Mouse (Mus musculus): ENCODE data around the gene Slc7a1.

The Slc7a1 gene

DNA sequence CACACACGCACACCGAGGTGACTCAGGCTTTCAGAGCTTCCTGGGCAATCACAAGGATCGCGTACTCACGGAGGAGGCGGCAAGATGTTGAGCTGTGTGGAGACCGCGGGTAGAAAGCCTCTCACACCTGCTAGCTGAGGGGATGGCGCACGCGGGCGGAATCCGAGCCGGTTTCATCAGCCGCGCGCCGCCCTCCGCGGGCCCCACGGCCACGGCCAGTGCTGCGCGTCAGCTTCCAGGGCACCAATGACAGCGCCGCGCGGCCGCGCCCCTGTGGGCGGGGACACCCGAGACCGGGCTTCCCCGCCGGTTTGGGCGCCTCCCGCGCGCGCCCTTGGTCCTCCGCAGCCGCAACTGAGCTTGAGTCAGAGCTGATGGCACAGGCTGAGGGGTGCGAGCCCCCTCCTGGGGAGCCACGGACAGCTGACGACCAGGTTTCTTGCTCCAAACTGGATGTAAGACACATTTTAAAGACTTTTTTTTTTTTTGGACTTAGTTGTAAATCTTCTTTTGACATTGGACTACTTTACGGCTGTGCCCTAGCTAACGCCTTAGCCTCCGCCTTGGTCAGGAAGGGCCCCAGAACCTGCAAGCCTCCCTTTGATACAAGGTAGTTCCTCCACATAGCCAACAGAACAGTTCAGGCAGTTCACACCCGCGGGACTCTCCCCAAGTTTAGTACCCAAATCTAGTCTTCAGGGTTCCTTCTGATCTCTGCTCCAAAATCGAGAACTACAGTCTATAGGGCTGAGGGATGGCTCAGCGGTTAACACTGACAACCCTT is at the start of gene Slc7a1:
Gene Slc7a1 (minus strand): TSS at position 245 of the 784 bp plus-strand sequence.
- peak; percentile 51 for DNase-seq (ENCODE audit: low spot score)

DNA sequence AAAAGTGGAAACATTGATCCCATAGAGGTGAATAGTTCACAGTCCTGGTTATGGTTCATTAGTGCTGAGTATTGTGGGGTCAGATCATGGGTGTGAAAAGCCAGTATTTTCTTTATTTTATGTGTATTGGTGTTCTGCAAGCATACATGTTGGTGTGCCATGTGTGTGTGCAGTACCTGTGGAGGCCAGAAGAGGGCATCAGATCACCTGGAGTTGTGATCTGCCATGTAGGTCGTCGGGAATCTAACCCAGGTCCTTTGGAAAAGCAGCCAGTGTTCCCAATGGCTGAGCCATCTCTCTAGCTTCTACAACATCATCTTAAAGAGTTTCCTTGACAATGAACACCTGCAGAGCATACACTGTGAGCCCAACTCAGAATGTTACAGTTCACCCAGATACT is 45.3 kb upstream of the Slc7a1 start:
- no peak for DNase-seq (ENCODE audit: low spot score)

DNA sequence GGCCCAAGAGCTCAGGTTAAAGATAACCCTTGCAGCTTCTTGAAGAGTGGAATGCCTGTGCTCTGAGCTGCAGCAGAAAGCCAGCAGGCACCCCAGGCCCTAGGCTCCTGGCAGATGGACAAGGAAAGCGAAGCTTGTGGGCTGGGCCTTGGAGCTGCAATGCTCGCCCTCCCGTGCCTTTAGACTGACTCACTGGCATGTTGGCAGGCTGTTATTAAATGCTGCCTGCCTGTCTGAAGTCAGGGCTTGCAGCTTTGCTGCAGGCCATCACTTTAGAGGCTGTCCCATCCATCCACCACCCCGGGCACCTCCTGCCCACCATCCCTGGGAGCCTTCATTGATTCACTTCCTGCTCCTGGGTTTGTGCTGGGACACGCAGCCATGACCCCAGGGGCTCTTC is 44.0 kb upstream of the Slc7a1 start:
- no peak for DNase-seq (ENCODE audit: low spot score)

DNA sequence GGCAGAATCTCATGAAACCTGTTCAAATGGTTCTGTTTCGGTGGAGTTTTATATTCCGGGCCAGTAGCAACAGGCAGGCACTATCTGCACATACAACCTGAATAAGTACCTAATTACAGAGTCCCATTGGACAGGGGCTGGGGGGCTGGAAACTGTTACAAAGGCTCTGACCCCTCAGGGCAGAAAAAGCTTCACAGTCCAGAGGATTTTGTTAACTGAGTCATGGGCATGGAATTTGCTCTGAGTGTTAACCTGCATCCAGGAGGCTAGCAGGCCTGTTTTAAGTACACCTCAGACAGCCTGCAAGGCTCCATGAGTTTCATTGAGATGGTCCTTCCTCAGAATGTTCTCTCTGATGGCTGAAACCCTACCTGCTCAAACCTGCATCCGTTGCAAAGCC is 36.0 kb upstream of the Slc7a1 start:
- no peak for DNase-seq (ENCODE audit: low spot score)

DNA sequence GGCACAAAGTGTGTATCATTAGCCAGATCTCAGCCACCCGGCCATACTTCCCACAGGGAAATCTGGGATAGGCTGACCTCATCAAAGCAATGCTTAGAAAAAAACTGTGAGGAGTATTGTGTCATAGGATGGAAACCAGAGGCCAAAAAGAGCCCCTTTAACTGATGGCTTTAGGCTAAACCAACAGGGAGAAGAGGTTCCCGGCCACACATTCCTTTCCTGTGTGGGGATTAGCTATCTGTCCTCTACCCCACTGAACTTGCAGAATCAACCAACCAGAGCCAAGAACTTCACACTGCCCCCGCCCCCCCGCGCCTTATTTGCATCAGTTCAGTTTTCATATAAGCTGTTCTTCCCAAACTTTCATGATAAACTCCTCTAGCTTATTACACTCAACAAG is 32.4 kb upstream of the Slc7a1 start:
- DNase-seq (ENCODE audit: low spot score): no peak

DNA sequence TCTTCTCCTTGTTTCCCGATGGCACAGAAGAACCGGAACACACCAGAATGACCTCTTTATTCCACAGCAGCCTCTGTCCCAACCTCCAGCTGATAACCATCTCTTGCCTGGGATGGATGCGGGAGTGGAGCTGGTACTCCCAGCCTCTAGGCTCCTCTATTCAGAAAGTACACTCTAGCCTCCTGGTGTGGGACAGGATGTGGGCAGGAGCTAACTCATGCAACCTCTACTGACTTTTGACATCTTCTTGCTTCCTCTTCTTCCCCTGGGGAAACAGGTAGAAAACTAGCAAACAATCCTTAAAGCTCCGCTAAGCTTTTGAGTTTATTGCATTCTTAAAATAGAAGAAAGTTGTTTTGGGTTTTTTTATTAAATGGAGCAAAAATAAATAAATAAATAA is 29.1 kb upstream of the Slc7a1 start:
- DNase-seq (ENCODE audit: low spot score): no peak

DNA sequence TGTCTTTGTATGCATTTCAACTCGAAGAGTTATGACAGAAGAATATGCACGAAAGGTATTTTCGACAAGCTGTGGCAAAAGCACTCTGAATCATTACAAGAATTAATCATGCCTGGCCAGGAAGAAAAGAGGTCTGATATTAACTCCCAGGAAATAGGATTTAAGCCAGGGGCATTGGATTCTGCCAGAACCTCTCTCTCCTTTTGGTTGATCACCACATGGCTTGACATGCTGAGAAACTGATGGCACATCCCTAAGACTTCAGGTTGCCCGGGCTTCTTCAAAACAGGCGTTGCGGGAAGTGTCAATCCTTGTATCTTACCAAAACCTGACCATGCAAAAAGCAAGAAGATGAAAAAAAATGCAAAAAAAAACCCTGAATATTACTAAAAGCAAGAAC is 25.4 kb upstream of the Slc7a1 start:
- DNase-seq (ENCODE audit: low spot score): no peak

DNA sequence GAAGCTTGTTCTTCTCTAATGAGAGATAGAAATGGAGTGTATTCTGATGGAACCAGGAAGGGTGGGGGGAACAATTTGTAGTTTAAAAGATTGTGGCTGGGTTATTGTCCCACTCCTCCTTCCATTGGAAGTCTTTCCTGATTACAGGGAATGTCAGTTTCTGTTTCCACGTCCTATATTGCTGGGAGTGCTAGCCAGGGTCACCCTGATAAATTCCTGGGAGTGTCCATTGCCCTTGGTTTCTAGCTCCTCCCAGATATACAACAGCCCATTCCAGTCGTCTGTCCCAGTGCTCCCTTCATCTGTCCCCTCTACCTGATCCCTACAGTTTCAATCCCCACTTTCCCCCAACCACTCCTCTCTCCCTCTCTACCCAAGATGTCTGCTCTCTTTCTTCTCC is 21.6 kb upstream of the Slc7a1 start:
- no peak for DNase-seq (ENCODE audit: low spot score)

DNA sequence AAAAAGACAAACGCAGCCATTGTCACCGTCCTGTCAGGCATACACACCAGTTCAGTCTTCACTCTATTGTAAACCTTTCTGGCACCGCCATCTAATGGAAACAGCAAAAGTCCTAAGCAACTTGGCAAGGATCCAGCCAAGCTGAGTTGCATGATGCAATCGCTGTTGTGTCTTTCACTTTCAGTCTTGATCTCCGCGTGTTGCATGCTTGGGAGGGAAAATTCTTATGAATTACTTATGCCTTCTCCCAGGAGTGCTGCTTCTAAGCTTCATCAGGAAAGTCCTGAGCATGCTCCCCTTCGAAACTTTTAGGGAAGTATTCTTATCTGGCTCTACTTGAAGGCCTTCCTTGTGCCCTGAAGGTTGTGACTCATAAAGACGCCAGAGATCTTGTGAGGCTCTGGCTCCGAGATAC is 19.4 kb upstream of the Slc7a1 start:
- no peak for DNase-seq (ENCODE audit: low spot score)

DNA sequence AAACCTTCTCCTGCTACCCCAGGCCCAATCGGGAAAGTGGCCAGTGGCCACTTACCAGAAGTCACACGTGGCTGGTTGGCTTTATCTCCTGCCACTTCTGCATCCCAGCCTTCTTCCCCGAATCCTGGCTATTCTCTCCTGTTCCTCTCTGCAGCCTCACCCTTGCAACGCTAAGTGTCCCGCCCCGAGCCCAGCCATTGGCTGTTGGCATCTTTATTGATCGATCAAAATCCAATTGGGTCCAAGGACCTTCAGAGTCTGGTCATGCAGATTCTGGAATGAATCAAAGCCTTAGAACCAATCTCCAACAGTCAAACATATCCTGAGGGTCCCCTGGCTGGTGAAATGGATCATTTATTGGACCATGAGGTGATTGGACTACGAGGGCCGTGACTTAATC is 18.7 kb upstream of the Slc7a1 start:
- no peak for DNase-seq (ENCODE audit: low spot score)

DNA sequence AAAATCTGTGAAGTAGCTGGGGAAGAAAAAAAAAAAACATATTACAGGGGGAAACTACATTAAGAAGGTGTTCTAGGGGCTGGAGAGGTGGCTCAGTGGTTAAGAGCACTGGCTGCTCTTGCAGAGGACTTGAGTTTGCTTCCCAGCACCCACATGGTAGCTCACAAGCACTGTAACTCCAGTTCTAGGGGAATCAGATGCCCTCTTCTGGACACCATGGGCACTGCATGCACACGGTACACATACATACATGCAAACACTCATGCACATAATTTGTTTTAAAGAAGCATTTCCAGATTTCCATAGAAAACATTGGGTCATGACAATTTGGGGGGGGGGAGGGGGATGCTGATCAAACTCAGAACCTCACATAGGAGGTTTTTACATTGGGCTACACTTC is 18.1 kb upstream of the Slc7a1 start:
- DNase-seq (ENCODE audit: low spot score): no peak

DNA sequence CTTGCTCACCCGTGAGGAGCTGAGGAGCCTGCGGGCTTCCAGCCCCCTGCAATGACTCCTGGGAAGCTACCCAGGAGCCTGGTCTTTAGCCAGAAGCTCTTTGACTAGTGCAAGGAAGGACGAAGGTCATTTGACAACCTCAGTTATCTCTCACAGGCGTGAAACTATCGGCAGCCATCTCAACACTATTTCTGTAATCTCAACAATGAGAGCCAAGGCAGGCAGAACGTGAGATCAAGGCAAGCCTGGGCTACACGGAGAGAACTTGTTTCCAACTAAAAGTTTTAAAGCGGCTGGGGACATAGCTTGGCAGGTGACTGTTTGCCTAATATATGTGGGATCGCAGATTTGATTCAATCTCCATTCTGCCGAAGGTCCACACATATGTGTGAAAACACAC is 16.8 kb upstream of the Slc7a1 start:
- no peak for DNase-seq (ENCODE audit: low spot score)

DNA sequence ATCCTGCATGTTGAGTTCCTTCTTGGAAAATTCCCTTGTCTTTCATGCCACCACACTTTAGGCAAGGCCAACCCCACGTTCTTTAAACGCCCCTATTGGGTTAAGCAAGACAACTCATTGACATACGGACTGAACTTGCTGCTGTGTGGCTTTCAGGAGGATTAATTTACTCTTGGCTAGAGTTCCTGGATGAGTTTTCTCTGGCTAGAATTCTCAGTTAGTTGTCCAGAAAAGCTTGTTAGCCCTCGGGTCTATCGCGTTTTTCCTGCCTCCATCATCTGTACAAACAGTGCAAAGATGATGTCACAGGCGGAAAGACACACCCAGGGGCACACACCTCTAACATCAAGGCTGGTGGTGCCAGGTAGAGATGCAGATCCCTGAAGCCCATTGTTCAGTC is 14.5 kb upstream of the Slc7a1 start:
- no peak for DNase-seq (ENCODE audit: low spot score)

DNA sequence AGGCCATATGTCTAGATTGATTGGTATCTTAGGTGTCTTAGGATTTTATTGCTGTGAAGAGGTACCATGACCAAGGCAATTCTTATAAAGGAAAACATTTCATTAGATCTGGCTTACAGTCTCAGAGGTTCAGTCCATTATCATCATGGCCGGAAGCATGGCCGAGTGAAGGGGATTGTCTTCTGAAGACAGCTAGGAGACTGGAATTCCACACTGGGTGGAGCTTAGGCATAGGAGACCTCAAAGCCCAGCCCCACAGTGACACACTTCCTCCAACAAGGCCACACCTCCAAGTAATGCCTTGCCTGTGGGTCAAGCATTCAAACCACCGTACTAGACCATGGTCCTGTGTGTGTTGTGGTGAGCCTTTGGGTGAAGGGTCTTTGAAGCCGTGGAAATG is 12.8 kb upstream of the Slc7a1 start:
- no peak for DNase-seq (ENCODE audit: low spot score)

DNA sequence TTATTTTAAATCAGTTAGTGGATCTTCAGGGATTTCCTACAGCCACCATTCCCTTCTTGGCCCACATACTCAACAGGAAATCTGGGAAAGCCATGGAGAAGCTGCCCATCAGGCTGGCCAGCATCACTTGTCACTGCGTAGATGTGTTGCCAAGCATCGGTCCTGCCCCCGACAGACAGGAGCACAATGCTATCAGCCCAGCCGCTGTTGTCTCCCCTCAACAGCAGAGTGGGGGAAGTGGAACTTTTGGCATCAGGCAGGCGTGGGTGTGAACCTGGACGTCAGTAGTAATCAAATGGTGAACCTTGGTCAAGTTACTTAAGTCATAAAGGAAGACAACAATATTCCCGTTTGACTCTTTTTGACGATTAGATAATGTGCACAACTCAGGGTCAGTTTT is 9.8 kb upstream of the Slc7a1 start:
- DNase-seq (ENCODE audit: low spot score): no peak

DNA sequence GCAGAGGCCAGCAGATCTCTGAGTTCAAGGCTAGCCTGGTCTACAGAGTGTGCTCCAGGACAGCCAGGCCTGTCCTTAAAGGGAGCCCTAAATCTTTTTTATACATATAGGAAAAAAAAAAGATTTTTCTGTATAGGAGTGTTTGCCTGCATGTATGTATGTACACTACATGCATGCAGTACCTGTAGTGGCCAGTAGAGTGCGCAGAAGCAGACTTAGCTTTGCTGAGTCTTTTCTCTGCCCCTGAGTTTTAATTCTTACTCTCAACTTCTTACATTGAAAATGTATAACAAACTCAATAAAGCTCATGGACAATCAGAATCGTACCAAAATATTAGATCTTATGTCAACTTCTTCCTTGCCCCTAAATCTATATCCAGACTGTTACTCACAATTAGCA is 7.2 kb upstream of the Slc7a1 start:
- DNase-seq (ENCODE audit: low spot score): no peak

DNA sequence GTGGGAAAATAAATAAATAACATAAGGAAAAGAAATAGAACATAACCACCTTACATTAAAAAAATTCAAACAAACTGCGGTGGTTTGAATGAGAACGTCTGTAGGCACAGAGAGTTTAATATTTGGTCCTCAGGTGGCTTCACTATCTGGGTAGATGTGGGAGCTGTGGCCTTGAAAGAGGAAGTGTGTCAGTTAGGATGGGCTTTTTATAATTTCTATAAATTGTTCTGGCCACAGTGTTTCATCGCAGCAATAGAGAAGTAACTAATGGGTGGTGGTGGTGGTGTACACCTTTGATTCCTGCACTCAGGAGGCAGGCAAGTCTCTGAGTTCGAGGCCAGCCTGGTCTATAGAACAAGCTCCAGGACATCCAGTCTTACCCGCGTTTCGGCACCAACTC is 4.8 kb upstream of the Slc7a1 start:
- DNase-seq (ENCODE audit: low spot score): no peak

DNA sequence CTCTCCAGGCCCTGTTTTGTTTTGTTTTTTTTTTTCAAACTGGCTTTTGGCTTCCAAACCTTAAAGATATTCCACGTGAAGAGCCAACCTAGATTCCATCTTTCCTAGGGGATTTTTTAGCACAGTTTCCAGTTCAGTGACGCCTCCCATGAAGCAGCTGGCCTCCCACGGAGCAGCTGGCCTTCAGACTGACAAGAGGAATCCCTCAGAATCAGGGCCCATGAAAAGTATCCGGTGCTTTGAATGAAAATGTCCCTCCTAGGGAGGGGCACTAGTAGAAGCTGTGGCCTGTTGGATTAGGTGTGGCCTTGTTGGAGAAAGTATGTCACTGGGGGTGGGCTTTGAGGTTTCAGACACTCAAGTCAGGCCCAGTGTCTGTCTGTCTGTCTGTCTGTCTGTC is 2.9 kb upstream of the Slc7a1 start:
- DNase-seq (ENCODE audit: low spot score): no peak

DNA sequence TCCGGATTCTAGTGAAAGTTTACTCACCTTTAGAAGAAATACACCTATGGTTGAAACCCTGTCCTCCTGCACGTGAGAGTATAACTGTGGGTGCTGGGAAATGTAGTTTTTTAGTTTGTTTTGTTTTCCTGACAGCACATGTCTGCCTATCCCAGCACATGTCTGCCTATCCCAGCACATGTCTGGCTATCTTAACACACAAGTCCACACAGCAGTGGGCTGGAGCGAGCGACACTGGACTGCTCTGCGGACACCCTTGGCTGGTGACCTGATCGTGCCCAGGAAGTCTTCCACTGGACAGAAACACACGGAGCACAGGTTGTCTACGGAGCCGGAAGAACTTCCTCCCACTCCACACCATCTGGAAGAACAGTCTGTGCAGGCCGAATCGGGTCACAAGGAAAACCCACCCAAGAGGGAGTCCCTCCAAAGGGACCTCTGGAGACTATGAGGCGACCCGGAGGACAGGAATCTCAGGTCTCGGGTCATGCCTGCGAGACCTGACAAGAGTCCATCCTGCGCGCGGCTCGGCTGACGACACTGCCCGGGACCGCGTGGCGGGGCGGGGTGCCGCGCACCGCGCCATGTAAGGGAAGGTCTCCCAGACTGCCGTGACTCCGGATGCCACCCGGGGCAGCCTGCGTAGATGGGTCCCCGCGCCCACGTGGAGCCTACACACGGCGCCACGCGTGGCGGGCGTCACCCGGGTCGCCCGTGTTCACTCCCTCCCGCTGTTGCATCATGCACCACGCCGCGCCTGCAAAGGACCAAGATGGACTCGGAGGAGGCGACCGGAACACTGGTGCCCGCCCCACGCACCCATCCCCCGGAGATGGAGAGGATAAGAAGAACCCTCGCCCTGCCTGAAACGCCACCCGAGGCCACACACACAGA is 691 bp downstream of the Slc7a1 start:
- peak; percentile 18 for DNase-seq (ENCODE audit: low spot score)

DNA sequence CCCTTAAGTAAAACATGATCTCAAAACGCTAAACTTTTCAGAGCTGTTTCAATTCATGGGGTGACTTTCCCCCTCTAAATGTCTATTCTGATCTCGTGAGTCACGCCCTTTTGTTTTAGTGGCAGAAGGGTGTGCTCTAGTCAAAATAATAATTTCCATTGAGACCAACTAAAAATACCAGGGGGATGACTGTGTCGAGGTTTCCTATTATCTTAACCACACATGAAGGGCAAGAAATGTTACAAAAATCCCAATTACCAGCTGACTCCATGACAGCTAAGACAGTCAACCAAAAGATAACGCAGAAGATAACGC is 1.3 kb downstream of the Slc7a1 start:
- DNase-seq (ENCODE audit: low spot score): no peak

DNA sequence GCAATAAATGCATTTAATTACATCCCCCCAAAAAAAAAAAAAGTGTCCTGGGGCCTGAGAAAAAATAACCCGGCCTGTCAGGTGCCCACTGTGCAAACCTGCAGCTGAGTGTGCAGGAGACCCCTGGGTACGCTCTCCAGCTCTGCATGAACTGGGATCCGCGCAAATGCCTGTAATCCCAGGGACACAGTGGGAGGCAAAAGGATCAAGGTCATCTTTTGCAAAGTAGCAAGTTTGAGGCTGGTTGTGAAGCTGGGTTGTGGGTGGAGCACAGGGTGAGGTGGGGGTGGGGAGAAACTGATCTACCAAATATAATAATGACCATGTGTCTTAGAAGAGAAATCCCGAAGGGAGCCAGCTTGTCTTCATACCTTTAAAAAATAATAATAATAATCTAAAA is 1.8 kb downstream of the Slc7a1 start:
- no peak for DNase-seq (ENCODE audit: low spot score)

DNA sequence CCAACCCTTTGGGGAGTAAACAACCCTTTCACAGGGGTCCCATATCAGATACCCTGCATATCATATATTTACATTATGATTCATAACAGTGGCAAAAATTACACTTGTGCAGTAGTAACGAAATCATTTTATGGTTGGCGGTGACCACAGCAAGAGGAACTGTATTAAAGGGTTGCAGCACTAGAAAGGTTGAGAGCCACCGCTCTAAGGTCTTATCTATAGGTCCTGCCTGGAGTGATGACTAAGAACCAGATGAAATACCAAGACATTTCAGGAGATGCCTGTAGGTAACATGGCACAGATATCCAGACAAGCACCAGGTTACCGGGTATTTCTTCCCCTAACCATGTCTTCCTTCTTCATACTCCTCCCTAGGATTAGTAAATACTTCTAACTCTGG is 2.3 kb downstream of the Slc7a1 start:
- DNase-seq (ENCODE audit: low spot score): no peak

DNA sequence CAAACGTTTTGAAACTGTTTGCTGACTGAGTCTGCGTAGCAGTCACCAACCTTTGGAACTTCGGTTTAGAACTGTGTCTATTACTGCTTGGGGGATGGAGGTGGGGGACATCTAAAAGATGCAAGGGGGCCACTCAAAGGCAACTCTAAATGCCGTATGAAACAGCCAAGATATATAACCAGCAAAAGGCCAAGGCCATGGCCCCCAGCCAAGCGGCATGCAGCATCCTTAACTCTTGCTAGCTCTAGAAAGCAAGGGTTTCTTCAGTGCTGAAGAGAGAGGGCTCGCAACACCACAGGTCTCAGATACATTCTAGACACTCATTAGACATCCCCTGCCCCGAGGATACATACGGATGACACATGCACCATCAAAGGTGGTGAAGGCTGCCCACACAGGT is 6.4 kb downstream of the Slc7a1 start:
- DNase-seq (ENCODE audit: low spot score): no peak

DNA sequence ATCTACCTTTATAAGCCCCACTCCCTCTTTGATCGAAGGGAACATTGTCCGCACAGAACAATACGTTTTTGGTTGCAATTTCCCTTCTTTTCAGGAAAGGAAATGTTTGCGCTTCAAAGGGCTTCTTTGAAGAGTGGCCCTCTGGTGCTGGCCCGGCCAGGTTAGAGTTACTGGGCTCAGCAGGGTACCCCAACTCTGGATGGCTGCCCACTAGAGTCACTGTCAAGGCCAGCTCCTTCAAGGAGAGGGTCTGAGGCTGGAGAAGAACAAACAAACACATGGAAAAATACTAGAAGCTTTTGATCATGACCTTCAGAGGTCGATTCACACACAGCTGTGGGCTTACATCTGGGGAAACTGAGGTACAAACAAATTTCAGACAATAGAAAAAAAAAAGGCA is 6.9 kb downstream of the Slc7a1 start:
- no peak for DNase-seq (ENCODE audit: low spot score)
